Mouse (Mus musculus) kidney, postnatal 10 days (tissue): ENCODE measurements around the gene Aup1.

Experiments
- DNase-seq: peaks from one replicate; pipeline ENCODE4 v3.0.0; 2021; ENCODE audit warnings: mixed read lengths

Aup1 gene

DNA sequence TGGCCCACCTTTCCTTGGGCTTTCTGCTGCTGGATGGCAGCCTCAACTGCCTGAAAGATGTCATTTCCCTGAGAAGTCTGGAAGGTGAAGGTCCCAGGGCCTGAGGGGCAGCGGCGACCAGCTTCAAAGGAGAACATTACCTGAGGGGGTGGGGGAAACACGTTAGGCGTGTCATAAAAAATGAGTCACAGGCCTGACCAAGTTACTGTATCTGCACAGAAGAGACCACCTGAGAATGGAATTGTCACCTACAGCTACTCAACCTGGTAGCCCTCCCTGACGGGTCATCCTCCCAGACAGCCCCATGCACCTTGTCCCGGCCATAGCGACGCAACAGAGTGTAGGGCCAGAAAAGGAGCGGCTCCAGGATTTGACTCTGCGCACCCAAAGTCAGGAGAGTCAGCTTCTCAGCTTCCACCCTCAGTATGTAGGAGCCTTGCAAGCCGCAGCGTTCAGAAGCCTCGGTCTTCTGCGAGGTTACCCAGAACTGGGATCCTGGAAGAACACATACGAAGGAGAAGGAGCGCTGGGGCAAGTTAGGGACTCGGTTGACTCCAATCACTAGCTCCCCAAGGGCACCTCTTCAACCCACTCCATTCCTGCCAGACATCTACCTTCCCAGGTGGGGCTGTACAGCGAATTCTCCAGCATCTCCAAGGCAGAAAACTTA, 22.3 kb upstream of the Aup1 start:
- DNase-seq, result no peak

DNA sequence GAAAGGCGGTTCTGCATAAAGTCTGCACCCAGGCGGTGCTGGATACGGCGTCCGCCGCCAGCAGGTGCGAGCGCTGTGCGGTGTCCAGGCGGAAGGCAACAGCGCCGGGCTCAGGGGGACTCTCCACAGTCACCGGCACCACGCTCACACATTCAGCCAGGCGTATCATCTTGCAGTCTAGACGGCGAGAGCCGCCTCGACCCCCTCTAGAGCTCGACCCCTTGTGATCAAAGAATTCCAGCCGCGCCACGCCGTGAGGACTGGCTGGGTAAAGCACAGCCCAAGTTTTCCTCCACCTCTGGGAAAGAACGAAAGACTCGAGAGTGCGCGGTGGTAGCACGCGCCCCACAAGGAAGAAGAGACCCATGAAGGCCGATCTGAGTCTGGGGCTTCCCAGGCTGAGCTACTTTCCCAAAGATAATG, 21.5 kb upstream of the Aup1 start:
- peak; percentile 61 for DNase-seq

DNA sequence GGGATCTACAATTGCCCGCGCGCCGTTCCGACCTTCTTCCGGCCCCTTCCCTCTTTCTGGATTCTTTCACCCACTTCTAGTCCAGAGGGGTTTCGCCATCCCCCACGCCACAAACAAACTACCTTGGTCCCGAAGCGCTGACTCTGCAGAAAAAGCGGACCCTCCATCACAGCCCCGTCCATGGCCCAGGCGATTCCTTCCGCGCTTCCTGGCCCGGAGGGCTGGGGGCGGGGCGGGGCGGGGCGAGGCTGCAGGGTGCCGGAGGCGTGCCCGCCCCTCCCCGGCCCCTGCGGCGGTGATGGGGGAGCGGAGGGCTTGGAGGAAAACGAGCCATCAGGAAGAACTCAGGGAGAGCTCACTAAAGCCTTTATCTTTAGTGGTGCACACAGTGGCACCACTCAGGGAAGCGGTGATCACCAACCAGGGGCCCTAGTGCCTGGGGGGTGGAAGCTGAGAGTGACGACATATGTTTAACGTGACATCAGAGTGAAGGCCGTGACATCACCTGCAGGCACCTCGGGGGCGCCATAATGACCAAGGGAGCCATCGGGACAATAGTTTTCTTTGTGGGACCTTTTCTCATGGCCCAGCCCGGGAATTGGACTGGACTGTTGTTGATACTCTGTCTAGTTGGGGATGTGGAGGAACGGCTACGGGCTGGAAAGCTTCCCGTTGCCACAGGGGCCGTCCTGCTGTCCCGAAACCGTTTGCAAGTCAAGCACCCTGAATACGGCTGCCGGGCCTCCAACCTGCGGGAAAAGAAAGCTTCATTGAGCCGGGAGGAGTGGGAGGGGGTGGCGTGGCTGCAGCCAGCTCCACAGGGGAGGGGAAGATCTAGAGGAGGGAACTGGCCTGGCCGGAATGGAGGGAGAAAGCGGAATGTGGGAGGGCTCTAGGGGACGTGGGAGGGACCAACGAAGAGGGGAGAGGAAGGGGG, 20.8 kb upstream of the Aup1 start, which contains the start of the genes Dok1 and Loxl3:
Dok1 (minus strand) TSS at position 223 of the 937 bp plus-strand sequence.
Loxl3 (plus strand) TSS at position 925 of the 937 bp plus-strand sequence.
- DNase-seq, result peak; percentile 87

DNA sequence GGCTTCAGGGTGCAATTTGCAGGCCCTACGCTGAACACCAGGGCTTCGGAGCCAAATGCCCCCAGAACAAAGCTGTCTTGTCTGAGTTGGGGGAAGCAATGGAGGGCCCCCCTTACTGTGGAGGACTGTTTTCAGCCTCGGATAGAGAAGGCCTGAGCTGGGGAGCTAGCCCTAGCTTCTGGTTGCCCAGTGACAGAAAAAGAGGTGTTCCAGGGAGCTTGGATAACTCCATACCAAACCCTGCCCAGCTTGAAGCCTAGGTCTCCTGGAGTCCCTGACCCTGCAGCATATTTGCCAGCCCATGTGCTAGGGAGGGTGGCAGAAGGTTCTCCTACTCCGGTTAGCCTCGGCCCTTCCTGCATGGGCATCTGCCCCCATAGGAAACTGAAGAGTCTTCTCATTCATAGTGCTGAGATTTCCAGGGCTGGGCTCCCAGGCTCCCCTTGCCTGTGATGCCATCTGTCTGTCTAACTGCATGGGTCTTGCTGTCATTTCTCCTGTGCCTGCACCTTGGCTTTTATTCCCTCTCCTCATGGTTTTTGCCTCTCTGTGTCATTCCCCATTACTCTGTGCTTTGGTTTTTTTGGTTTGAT, 19.8 kb upstream of the Aup1 start:
- DNase-seq, result no peak

DNA sequence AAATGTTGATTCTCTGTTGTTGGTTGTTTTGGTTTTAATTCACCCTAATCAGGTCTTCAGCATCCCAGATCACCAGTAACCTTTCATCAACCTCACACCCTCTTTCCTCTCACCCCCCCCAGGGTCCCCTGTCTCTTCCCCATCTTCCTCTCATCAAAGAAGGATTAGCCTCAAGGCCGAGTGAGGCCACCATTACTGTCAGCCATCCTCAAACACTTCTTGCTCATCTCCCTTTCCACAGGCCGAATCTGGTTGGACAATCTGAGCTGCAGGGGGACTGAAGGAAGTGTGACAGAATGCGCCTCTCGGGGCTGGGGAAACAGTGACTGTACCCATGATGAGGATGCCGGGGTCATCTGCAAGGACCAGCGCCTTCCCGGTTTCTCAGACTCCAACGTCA, 17.1 kb upstream of the Aup1 start:
- no peak for DNase-seq

DNA sequence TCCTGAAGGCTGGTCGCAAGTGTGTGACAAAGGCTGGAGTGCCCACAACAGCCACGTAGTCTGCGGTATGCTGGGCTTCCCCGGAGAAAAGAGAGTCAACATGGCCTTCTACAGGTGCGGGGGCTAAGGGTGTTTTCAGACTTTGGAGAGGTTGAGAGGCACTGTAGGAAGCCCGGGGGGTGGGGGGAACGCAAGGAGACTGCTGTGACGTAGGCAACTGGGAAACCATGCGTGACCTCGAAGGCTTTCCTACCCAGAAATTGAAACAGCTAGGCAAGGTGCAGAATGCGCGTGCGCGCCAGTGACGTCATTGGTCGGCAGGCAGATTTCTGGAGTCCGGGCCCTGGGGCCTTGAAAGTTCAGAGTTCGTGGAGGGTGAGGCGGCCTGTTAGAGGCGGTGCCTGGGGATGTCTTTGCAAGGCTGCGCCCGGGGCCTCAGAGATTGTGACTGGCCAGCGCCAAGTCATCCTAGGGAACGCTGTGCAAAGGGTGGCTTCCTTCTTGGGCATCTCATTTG, 15.8 kb upstream of the Aup1 start:
- DNase-seq, result peak; percentile 93

DNA sequence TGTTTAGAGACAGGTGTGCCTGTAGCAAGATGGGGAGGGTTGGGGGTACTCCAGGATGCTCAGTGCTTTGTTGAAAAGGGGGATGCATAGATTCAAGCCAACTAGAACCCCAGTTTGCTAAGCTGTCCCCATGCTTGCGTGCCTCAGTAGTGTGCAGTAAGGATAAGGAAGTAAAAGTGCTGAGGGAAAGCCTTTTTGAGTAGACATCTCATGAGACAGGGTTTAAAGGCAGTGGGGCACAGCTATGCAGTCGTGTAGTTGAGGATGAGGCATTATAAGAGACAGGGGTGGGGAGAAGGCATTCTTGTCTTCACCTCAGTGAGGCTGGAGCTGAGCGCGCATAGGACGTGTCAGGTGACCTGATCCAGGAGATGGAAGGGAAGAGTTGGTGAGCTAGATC, 13.7 kb upstream of the Aup1 start:
- no peak for DNase-seq

DNA sequence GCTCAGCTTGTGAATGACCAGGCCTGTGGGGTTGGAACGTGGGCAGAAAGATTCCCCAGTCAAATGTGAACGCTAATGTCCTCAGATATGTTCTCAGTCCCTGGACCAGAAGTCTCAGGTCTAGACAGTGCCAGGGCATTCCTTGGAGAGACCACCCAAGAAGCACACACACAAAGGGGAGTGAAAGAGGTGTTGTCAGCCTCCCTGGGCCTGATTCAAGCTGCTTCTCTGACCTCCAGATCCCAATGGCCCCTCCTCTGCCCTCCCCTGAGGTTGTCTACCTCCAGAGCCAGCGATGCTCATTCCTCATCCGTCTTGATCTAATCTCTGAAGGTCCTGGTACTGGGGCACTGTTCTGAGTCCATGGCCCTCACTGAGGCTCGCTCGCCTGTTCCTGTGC, 10.8 kb upstream of the Aup1 start:
- no peak for DNase-seq

DNA sequence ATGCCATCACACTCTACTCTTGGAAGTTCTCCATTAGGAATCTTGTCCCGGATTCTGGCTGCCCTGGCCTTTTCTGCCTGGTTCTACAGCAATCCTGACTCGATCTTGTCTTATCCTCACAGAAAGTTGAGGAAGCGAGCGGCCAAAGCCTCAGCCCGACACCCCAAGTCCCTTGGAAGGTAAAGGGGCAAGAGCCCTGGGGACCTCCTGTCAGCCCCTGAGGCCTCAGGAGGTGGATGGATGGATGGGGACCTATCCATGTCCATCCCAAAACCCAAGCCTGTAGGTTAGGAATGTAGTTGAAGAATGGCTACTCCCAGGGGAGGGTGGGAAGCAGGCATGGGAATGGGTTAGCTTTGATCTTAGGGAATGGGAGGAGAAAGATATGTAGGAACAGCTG, 10.3 kb upstream of the Aup1 start:
- DNase-seq, result no peak

DNA sequence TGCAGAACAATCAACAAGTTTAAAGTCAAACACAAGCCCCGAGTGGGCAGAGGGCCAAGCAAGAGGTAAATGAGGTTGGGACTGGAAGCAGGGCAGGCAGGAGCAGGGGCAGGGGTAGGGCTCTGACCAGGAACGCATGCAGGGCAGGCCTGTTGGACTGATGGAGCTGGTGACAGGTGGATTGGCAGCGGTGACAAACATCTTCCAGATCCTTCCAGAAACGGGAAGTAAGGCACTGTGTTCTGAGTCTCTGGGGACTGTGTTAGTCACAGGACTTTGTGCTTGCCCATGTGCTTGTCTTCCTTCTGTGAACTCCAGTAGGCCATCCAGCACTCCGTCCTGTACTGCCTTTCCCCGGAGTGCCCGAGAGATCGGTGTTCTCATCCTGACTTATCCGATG, 9.6 kb upstream of the Aup1 start:
- peak; percentile 47 for DNase-seq

DNA sequence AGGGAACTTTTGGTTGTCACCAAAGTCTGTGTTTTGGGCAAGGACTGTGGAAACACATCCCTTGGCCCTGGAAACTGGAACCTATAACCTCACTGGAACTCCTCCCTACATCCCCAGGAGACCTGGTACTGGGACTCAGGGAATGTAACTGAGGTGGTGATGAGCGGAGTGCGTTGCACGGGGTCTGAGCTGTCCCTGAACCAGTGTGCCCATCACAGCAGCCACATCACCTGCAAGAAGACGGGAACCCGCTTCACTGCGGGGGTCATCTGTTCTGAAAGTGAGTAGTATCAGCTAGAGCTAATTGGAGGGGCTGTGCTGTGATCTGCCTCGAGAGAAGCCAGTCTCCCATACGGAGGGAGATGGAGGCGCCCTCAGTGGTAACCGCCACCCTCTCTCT, 5.0 kb upstream of the Aup1 start:
- DNase-seq, result no peak

DNA sequence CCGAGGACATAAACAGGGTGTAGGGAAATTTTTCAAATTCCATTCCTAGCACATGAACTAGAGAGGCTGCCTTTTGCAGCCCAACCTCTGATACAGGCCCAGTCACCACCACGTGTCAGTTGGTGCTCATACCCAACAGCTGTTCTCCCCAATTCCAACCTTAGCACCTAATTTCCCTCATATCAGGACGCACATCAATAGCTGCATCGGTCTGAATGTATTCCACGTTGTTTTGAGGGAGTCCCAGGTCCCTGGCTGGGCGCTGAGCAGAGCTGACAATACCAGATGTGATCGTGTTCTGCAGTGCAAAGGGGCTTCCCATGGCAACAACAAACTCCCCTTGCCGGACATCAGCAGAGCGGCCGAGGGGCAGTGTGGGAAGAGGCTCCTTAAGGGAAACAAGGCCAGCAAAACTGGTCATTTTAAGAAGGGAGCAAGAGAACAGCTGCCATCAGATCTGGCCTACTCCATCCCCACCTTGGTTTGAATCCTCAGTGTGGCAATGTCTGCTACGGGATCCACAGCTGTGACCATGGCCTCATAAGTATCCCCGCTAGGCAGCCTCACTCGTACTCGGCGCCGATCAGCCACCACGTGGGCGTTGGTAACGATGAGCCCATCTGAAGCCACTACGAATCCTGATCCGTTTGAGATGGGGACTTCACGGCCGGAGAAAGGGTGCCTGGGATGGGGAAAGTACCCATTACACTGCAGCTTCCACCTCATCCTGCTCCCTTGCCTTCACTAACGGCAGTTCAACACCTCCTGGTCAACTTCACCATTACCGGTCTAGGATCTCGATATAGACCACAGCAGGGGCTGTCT, 973 bp upstream of the Aup1 start:
- DNase-seq, result peak; percentile 52

DNA sequence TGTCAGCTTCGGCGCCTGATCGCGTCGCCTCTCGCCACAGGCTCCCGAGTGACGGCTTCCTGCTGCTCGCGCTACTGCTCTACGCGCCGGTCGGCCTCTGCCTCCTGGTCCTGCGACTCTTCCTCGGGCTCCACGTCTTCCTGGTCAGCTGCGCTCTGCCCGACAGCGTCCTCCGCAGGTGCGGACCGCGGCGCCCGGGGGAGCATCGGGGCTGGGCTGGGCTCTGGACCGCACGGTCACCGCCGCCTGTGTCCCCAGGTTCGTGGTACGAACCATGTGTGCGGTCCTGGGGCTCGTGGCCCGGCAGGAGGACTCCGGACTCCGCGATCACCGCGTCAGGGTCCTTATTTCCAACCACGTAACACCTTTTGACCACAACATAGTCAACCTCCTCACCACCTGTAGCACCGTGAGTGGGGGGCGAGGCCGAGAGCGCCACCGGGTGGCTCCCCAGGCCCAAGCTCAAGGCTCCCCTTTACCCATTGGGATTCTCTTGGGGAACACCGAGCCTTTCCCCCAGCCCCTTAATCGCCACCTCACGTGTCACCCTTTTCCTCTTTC, 630 bp downstream of the Aup1 start, which contains the start of gene Htra2:
Htra2 (minus strand) TSS at position 403 of the 561 bp plus-strand sequence.
- peak; percentile 60 for DNase-seq

DNA sequence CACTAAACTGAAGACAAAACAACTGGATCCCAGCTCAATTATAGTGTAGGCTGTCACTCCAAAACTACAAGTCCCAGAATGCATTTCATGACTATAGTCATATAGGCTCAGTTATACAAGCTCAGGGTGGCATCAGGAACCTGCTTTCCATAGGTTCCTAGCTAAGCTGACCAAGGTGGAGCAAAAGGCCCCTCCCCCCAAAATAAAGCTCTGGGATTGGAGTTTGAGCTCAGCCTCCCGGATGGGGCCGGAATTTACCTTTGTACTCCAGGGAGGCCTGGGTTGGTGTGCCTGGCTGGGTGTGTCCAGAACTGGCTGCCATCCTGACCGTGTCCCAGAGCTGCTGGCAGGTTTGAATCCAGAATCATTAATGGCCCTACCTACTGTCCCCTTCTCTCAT, 3.5 kb downstream of the Aup1 start, which contains the start of gene Dqx1:
Dqx1 (plus strand) TSS at position 55 of the 400 bp plus-strand sequence.
- peak; percentile 76 for DNase-seq

DNA sequence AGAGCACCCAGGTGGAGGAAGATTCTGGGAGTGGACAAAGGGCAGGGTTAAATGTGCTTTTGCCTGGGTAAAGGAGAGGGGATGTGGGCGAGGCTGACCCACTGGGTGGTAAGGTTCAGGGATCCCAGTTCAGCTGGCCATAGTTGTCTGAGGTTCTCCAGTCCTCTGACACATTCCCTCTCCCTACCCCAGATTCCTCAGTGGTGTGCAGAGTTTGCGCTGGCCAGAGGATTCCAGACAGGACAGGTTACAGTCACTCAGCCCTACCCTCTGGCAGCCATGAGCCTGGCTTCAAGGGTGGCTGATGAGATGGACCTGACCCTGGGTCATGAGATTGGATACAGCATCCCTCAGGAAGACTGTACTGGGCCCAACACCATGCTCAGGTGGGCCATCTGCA, 4.4 kb downstream of the Aup1 start:
- DNase-seq, result no peak

DNA sequence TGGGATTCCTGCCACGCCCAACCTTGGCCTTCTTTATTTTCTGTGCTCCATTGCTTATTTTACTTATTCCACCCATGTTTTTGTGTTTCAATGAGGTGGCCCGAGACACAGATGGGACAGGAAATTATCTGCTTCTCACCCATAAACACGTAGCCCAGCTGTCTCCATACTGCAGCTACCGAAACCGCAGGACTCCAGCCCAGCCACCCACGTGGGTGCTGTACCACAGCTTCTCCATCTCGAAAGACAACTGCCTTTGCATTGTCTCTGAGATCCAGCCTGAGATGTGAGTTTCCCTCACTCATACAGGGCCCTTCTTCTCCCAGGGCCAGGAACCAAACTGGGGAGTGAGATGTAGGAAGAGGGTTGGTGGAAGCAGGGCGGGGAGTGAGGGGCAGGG, 11.7 kb downstream of the Aup1 start:
- DNase-seq, result no peak

DNA sequence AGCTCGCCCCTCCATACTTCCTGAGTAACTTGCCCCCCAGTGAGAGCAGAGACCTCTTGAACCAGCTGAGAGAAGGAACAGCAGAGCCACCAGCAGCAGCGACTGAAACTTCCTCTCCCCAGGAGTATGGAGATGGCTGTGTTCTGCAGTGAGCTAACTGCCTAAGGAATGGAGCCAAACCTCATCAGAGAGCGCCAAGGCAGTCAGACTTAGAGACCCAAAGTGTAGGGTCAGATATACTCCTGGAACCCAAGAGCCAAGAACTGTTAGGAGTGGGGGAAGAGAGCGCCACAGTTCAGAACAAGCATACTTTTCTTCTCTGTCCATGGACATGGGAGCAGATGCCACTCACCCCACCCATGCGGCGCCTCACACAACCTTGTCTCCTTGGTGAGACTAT, 12.1 kb downstream of the Aup1 start:
- DNase-seq, result no peak

DNA sequence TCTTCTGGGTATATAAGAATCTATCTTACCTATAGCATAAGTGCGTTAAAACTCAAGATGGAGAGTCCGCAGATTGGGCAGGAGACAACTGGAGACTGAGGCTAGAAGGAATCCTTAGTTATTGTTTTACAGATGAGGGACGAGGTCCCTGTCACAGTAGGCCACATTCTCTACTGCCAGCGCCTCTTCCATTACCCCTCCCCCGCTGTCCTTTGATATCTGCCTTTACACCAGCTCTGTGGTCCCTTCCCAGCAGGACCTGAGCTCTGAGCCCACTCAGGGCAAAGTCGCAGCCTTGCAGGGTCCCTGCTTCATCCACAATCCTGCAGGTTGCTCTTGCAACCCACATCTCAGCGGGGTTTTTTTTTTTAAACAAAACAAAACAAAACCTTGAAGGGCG, 13.9 kb downstream of the Aup1 start:
- DNase-seq, result no peak

DNA sequence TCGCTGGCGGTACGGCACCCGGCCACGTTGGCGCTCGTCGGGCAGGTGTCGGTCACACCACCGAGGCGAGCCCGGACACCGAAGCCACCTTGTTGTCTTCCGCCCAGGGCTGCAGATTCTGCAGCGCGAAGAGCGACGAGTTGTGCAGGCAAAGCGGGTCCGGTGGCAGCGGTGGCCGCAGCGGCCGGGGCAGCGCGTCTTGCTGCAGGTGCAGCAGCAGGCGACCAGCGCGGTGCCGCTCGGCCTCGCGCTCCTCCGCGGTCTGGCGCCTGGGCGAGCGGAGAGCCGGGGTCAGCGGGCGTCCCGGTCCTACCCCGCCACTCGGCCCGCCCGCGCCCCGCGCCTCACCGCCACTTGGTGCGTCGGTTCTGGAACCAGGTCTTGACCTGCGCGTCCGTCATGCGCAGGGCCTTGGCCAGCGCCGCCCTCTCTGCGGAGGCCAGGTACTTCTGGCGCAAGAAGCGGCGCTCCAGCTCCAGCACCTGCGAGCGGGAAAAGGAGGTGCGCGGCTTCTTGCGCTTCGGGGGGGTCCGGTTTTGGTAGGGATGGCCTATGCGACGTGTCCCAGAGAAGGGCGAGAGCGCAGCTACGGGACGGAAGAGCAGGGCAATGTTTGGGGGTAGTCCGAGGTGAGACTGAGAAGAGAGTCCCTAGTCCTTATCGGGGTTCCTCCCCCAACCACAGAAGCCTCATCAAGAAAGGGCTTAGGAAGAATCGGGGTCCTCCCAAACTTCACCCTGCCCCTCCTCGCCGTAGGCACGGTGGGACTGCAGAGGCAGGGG, 14.6 kb downstream of the Aup1 start:
- DNase-seq, result peak; percentile 37

DNA sequence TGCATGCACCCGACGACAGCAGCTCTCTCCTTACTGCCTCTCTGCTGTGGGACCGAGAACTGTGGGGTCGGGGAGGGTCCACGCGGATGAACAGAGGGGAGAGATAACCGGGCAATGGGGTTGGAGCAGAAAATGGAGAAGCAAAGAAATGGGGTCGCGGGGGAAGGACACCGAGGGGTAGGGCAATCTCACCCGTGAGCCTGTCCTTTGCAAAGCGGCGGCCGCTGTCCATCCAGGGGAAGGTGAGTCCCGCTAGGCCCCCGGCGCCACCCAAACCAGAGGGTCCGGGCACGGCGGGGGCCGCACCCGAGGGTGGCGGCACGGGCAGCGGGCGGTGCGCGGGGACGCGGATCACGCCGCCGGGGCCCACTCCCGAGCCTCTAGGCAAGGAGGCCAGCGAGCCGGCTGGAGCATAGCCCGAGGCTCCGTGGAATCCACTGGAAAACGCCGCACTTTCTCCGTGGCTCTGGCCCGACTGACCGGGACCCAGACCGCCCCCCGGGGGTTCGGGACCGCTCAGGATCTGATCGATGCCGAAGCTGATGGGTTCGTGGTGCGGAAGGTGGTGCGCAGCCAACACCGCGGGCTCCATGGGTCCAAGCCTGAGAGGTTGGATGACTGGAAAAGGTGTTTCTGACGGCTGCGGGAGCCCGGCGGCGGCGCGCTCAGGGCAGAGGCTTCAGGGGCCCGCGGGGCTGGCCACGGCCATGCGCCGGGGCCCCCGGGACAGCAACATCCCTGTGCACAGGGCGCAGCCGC, 15.3 kb downstream of the Aup1 start:
- DNase-seq, result no peak

DNA sequence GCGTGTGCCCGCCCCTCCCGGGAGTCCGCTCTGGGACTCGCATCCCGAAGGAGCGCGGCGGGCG, 15.8 kb downstream of the Aup1 start, which contains the start of gene Tlx2:
Tlx2 (minus strand) TSS at position 47 of the 64 bp plus-strand sequence.
- no peak for DNase-seq
